Mouse (Mus musculus): ENCODE data around the gene Cdca3.
"Not testable (repeated sequence)": the region's sequence is repeated elsewhere in the genome, so short reads cannot be mapped to it uniquely, and the experiment has no call there.

The Cdca3 gene

GRCm38 (mm10) chr6:124809052-124809774 lies 20.1 kb upstream of the Cdca3 start:
- DNase-seq (ENCODE audit: low spot score in 2 of 2), result peak; percentile 64 to 84

GRCm38 (mm10) chr6:124809775-124810538 lies 19.4 kb upstream of the Cdca3 start:
- no peak for DNase-seq (ENCODE audit: low spot score in 2 of 2)

GRCm38 (mm10) chr6:124810566-124811402 lies 18.6 kb upstream of the Cdca3 start:
- not testable (repeated sequence) for DNase-seq (ENCODE audit: low spot score in 2 of 2)

- DNase-seq (ENCODE audit: low spot score in 2 of 2), result no peak
Measured at GRCm38 (mm10) chr6:124811403-124811665, 18.0 kb upstream of the Cdca3 start.

GRCm38 (mm10) chr6:124811701-124812560 lies 17.4 kb upstream of the Cdca3 start:
- DNase-seq (ENCODE audit: low spot score in 2 of 2), result no peak

GRCm38 (mm10) chr6:124812848-124813247 lies 16.5 kb upstream of the Cdca3 start:
- DNase-seq (ENCODE audit: low spot score in 2 of 2), result no peak

GRCm38 (mm10) chr6:124813496-124813895 lies 15.9 kb upstream of the Cdca3 start:
- peak in 1 of 2 experiments; percentile 61 for DNase-seq (ENCODE audit: low spot score in 2 of 2)

- DNase-seq (ENCODE audit: low spot score in 2 of 2), result peak; percentile 65 to 84
Measured at GRCm38 (mm10) chr6:124813933-124814332, 15.4 kb upstream of the Cdca3 start, which contains the start of gene Tpi1. TSS of gene Tpi1 (minus strand) at chr6:124814296.

- DNase-seq (ENCODE audit: low spot score in 2 of 2), result peak in 1 of 2 experiments; percentile 49
Measured at GRCm38 (mm10) chr6:124814448-124814847, 14.9 kb upstream of the Cdca3 start.

GRCm38 (mm10) chr6:124814858-124815774 lies 14.2 kb upstream of the Cdca3 start:
- DNase-seq (ENCODE audit: low spot score in 2 of 2), result no peak

GRCm38 (mm10) chr6:124816611-124817010 lies 12.7 kb upstream of the Cdca3 start:
- DNase-seq (ENCODE audit: low spot score in 2 of 2), result no peak

- DNase-seq (ENCODE audit: low spot score in 2 of 2), result no peak
Measured at GRCm38 (mm10) chr6:124817125-124817524, 12.2 kb upstream of the Cdca3 start.

- peak in 1 of 2 experiments; percentile 18 for DNase-seq (ENCODE audit: low spot score in 2 of 2)
Measured at GRCm38 (mm10) chr6:124817563-124817962, 11.8 kb upstream of the Cdca3 start.

- DNase-seq (ENCODE audit: low spot score in 2 of 2), result no peak
Measured at GRCm38 (mm10) chr6:124817971-124818370, 11.4 kb upstream of the Cdca3 start.

- no peak for DNase-seq (ENCODE audit: low spot score in 2 of 2)
Measured at GRCm38 (mm10) chr6:124820891-124821290, 8.5 kb upstream of the Cdca3 start.

- no peak for DNase-seq (ENCODE audit: low spot score in 2 of 2)
Measured at GRCm38 (mm10) chr6:124822049-124822448, 7.3 kb upstream of the Cdca3 start.

- DNase-seq (ENCODE audit: low spot score in 2 of 2), result no peak
Measured at GRCm38 (mm10) chr6:124828101-124828592, 1.2 kb upstream of the Cdca3 start.

GRCm38 (mm10) chr6:124829799-124830700 lies 703 bp downstream of the Cdca3 start:
- DNase-seq (ENCODE audit: low spot score in 2 of 2), result peak; percentile 73 to 90

GRCm38 (mm10) chr6:124831199-124831598 lies 1.9 kb downstream of the Cdca3 start:
- DNase-seq (ENCODE audit: low spot score in 2 of 2), result not testable (repeated sequence)
